Mouse (Mus musculus) G1E (cell line): ENCODE results near the gene Clec4b2.

ENCODE experiments used
- CTCF ChIP-seq: IDR thresholded peaks from 2 replicates; pipeline ENCODE4 v1.5.1; 2012; ENCODE audit warnings: low read depth, low read length, inconsistent platforms, mixed read lengths
- GATA1 ChIP-seq: IDR thresholded peaks from 2 replicates; pipeline ENCODE4 v1.6.1; 2012; ENCODE audit warnings: borderline replicate concordance, low read length, inconsistent platforms, mixed read lengths
- TAL1 ChIP-seq: conservative IDR thresholded peaks from 2 replicates; pipeline ENCODE4 v1.6.1; 2012; ENCODE audit warnings: low read depth, low read length, inconsistent platforms, mixed read lengths

GRCm38 (mm10) chr6:123231149-123231548 is 58.5 kb downstream of the Clec4b2 start:
- TF ChIP-seq GATA1: no peak
- no peak for TF ChIP-seq CTCF
- no peak for TF ChIP-seq TAL1
